In genomic region chr11:115698986-115699728, GRCm38 (mm10) we compare ENCODE assay signal across 8 mouse cellular contexts. TPM values are rescaled to one million over a fixed set of nuclear protein-coding genes. Genes with fewer than 3 reads are reported as not detected.
DNase-seq lines count a peak whose midpoint lies in the region; ATAC-seq and TF ChIP-seq lines count a peak whose summit lies in the region.

No protein-coding gene starts in this region.

- no peaks in the 10 kb centered on the region for H3K9me3 ChIP-seq in hindbrain, embryonic 16.5 days (ENCODE audit: control insufficient read depth, low read length)

- peak overlapping the region; percentile 82 for H3K27ac ChIP-seq in hindbrain, embryonic 16.5 days (ENCODE audit: low read depth, low read length)

- POLR2A ChIA-PET in Patski (lab: Charles Lee) = interaction anchor here (0.6 to 3.5 kb wide), 2 partner anchors 9 to 282 kb away, joined by 3 to 18 read pairs; partner anchors contain the start of gene Grb2

- peak overlapping the region; percentile 95 for H3K4me2 ChIP-seq in hindbrain, embryonic 16.5 days (ENCODE audit: low read length)

- H3K4me3 ChIP-seq in hindbrain, embryonic 16.5 days (ENCODE audit: low read length) = peak overlapping the region; percentile 68

- ATAC-seq in Patski = peak; percentile 87
- ATAC-seq in hindbrain, embryonic 16.5 days = peak; percentile 98

- no peaks in the 10 kb centered on the region for H3K36me3 ChIP-seq in hindbrain, embryonic 16.5 days (ENCODE audit: control insufficient read depth, insufficient read depth, low read length)

- H3K9ac ChIP-seq in hindbrain, embryonic 16.5 days (ENCODE audit: low read depth, low read length) = peak overlapping the region; percentile 79

- peaks cover 30% of the 10 kb centered on the region for H3K4me1 ChIP-seq in hindbrain, embryonic 16.5 days (ENCODE audit: control insufficient read depth, insufficient read depth, low read depth, low read length)

- CTCF ChIA-PET in Patski (lab: Charles Lee) = interaction anchor here (0.8 to 3.7 kb wide), 7 partner anchors 9 to 67 kb away, joined by 3 to 13 read pairs (median 4); partner anchors contain the start of gene Grb2

- DNase-seq in Patski (ENCODE audit: low read depth, low spot score) = peak; percentile 72
- peak; percentile 93 for DNase-seq in cerebellum, postnatal 25 days
- peak; percentile 90 for DNase-seq in gastrocnemius, adult 18-20 months (ENCODE audit: low spot score)
- DNase-seq in left cerebral cortex, adult 11 months (ENCODE audit: low spot score) = peak; percentile 87
- peak; percentile 97 for DNase-seq in lung, postnatal 36 days
- peak; percentile 95 for DNase-seq in retina, embryonic 14.5 days (ENCODE audit: low spot score)
- DNase-seq in thymus, postnatal 36 days = peak; percentile 82 to 88

- no peak for TF ChIP-seq CTCF in Patski (IDR thresholded peaks at IDR 0.05)

- H3K27me3 ChIP-seq in Patski = no peaks in the 10 kb centered on the region
- no peaks in the 10 kb centered on the region for H3K27me3 ChIP-seq in hindbrain, embryonic 16.5 days (replicated peaks; ENCODE audit: control insufficient read depth, insufficient read depth, low read length)

- in situ Hi-C loops in Patski (cut with MboI; ENCODE audit: low pct_unique_long_range_greater_than_20kb) = no loop called here

- 2% methylated on average over 17 of the region's 17 CpGs for WGBS in hindbrain, embryonic 16.5 days

RNA-seq across cellular contexts. Expression of gene Grb2, which starts 9.2 kb away (rescaled TPM):
- polyA plus RNA-seq in Patski (2021) = 99.5 TPM
- total RNA-seq in gastrocnemius, adult 18-20 months (2021) = 10 to 100 TPM; 63.9 to 66.6 TPM
- 183 and 193 TPM in 2 replicates for polyA plus RNA-seq in hindbrain, embryonic 16.5 days (2015; fragmentation: Nextera tagmentation; extraction: Ambion mirVana)

Comparison
In these comparisons a context has a peak if more than half of its experiments do, and no peak if none do; other contexts are left out.
1. Peak in every context shown above with its lines: DNase-seq, ATAC-seq, H3K4me3 ChIP-seq and H3K27ac ChIP-seq.